Mouse (Mus musculus): ENCODE measurements around the gene Raf1.

GRCm38 (mm10) chr6:115697739-115698558 lies 21.5 kb upstream of the Raf1 start:
- TF ChIP-seq POLR2A (IDR thresholded peaks at IDR 0.05; ENCODE audit: borderline replicate concordance, low read depth, low read length) (no peak), CTCF (IDR thresholded peaks at IDR 0.05; ENCODE audit: low read depth, low read length) (no peak)
